Mouse (Mus musculus): ENCODE measurements around the gene Cdipt. TPM values are rescaled to one million over a fixed set of nuclear protein-coding genes. Genes with fewer than 3 reads are reported as not detected.
A peak's percentile ranks its signal among the peaks of the same experiment; 100 is the strongest.

Cdipt gene
- polyA plus RNA-seq, 1 experiment from 2014 or later = 94.6 TPM

GRCm38 (mm10) chr7:127012374-127012773, 36.7 kb downstream of the Cdipt start:
- DNase-seq (ENCODE audit: low spot score) = no peak

DNA sequence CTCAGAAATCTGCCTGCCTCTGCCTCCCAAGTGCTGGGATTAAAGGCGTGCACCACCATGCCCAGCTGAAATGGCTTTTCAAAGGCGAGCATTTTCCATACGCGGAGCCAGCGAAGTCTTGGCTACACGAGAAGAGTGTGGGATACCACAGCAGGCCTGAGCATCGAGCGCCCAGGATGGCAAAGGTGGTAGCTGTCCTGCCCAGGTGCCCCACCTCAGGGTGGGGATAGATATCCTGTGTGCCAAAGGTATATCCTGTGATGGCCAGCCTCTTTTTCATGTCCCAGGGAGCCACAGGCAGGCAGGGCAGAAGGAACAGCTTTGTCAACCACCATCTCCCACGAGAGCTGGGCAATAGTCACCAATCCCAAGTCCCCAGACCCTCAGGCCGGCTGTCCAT, 37.1 kb downstream of the Cdipt start:
- no peak for DNase-seq (ENCODE audit: low spot score)

DNA sequence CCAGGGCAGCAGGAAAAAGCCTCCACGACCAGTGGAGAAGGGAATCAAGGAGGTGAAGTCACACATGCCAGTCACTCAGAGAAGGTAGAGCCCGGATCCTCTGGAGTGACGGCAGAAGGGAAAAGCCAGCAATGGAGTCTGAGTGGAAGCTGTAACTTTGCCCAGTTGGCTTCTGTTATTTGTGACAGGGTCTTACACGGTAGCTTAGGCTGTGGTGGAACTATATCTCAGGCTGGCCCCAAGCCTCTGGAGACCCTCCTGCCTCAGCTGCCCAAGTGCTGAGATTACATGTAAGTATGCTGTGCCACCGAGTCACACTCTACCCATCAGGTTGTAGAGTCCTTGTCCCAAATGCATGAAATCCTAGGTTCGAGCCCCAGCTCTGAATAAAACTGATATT, 37.7 kb downstream of the Cdipt start:
- no peak for DNase-seq (ENCODE audit: low spot score)

DNA sequence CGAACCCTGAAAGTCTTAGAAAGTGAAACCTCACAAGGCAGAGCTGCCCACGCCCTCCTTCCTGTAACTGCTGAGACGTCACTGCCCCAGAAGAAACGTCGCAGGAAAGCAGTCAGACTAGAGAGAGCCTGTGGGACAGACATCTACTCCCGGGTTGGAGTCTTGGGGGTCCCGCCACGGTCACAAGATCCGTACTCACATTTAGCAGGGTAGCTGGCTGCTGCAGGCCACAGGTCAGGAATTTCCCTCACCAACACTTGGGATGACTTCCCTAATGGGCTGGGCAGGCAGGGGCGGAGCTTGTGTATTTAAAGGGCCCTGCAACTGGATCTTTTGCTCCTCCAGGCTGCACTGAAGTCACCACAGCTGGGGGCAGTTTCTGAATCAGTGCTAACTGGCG, 38.6 kb downstream of the Cdipt start, which contains the start of gene Mvp:
Gene Mvp, minus strand, starts transcription at position 302 of the 400 bp plus-strand sequence.
- DNase-seq (ENCODE audit: low spot score) = peak; percentile 59

- DNase-seq (ENCODE audit: low spot score) = no peak
Measured at GRCm38 (mm10) chr7:127014993-127015392, 39.3 kb downstream of the Cdipt start.

GRCm38 (mm10) chr7:127016081-127016480, 40.4 kb downstream of the Cdipt start:
- DNase-seq (ENCODE audit: low spot score) = no peak

DNA sequence TGATC, 40.6 kb downstream of the Cdipt start, which contains the start of gene Pagr1b:
Gene Pagr1b, minus strand, starts transcription at position 4 of the 5 bp plus-strand sequence.
- no peak for DNase-seq (ENCODE audit: low spot score)

GRCm38 (mm10) chr7:127016486-127016938, 40.8 kb downstream of the Cdipt start:
- DNase-seq (ENCODE audit: low spot score) = no peak

DNA sequence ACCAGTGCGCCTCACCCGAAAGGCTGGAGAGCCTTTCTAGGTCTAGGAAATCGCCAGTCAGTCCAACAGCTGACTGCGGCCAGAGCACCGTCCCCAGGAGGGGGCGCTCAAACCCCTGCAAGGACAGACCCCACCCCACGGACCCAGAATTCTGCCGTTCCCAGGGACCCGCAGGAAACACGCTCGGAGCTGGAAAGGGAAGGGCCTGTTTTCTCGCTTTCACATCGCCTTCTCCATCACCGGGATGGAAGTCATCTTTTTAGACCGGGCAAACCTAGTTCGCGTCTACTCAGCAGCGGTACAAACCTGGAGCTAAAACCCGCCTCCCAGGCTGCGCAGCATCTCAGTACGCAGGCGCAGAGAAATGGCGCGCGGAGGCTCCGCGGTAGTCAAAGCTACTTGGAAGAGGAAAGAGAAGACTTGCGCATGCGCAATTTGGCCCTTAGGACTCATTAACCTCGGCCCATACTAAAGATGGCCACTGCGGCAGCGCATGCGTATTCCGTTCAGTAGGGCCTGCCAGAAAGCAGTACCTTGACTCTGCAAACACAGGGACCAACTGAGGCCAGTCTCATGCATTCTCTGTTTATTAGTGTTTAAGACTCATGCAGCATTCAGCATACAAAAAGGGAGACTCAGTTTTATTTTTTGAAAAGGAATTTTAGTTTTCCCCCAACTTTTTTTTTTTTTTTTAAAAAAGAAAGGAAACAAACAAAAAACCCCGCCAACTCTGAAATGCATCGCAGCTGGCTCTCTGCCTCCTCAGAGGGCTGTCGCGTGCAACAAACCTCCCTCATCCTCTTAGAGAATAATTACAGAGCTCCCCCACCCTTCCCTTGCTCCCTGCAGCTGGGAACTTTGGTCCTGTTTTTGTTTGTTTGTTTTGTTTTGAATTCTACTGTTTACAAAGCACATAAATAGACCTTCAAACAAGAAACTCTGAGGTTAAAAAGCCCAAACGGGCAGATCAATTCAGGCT, 41.5 kb downstream of the Cdipt start, which contains the start of gene Pagr1a:
Gene Pagr1a, minus strand, starts transcription at position 382 of the 979 bp plus-strand sequence.
- peak; percentile 100 for DNase-seq (ENCODE audit: low spot score)

DNA sequence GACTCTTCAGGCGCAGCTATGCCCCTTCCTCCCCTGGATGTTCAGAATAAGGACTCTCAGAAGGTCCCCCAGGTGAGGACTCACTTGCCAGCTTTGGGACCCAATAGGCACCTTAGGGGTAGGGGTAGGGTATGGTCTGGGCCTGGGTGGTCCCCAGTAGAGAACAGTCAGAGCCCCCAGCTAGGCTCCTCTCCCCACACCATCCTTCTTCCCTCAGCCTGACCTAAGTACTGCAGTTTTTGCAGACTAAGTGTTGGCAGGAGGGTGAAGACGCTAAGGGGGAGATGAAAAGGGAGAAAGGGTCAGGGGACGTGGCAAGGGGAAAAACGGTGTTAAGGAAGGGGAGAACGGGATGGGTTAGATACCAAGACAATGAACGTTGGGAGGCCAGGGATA, 42.2 kb downstream of the Cdipt start:
- DNase-seq (ENCODE audit: low spot score) = no peak

- no peak for DNase-seq (ENCODE audit: low spot score)
Measured at GRCm38 (mm10) chr7:127018416-127019305, 42.9 kb downstream of the Cdipt start.

DNA sequence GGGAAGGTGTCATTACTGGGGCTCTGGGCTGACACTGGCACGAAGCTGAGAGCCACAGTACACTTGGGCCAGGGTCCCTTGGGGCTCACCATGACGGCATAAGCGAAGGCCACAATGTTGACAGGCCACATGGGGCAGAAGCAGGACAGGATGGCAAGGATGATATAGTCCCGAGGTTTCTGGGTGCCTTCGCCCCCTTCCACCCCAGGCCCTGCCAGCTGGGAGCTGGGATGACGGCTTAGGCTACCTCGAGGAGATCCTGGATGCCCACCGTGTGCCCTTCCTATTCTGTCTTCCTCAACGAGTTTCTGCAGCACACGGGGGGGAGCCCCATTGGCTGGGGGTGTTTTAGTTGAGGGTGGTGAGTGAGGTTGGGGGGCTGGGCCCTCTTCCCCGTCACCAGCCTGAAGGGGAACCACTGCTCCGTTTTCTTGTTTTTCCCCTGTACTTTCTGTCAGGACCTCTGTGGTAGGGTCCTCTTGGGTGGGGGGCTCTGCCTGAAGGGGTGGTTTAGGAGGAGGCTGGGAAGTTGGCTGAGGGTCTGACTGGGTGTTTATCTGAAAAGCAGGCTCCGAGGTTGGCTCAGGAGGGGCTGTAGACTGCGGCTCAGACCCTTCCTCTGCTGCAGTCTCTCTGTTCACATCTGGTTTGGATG, 43.7 kb downstream of the Cdipt start:
- no peak for DNase-seq (ENCODE audit: low spot score)

GRCm38 (mm10) chr7:127020031-127020430, 44.3 kb downstream of the Cdipt start:
- DNase-seq (ENCODE audit: low spot score) = no peak

GRCm38 (mm10) chr7:127020491-127020890, 44.8 kb downstream of the Cdipt start:
- no peak for DNase-seq (ENCODE audit: low spot score)

- peak; percentile 70 for DNase-seq (ENCODE audit: low spot score)
Measured at GRCm38 (mm10) chr7:127020901-127021562, 45.3 kb downstream of the Cdipt start, which contains the start of the genes Gm42742 and Prrt2. Gene Gm42742 (minus strand): TSS chr7:127021097. Gene Prrt2 (minus strand): TSS chr7:127021211.

DNA sequence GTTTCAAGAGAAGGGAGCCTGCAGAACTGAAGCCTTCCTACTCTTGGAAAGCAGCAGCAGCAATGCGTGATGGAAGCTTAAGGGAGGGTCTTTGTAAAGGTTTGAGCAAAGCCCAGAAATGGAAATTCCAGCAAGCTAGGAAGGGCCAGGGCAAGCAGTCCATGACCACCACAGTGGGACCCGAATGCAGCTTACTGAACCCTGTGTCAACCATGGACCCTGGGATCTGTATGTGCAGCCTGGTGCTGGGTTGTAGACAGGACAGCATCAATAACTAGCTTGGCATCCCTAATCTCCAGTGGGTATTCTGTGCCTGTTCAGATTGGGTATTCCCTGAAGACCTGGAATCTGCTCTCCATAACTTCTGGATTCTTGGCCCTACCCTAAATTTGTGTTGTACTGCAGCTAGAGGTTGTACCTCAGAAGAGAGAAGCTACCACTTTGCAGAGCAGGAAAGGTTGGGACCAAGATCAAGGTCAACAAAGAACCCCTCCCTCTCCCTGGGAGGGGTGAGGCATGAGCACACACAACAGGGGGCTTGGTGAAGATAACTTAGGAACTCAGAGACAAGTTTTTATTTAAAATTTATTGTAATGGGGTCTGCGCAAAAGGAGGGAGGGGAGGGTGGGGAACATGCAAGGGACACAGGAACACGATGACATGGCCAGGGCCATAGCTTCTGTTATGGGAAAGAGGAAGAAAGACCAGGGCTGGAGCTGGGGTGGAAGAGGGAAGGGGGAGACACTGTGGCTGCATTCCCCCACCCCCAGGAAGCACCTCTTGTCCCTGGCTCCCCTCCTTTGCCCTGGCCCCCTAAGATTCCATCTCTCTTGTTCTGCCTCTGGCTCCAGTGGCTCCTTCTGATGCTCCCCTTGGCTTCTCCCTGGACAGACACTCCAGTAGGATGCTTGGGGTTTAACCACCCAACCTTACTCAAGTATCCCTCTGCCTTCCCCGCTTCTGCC, 46.1 kb downstream of the Cdipt start:
- DNase-seq (ENCODE audit: low spot score) = peak; percentile 26

DNA sequence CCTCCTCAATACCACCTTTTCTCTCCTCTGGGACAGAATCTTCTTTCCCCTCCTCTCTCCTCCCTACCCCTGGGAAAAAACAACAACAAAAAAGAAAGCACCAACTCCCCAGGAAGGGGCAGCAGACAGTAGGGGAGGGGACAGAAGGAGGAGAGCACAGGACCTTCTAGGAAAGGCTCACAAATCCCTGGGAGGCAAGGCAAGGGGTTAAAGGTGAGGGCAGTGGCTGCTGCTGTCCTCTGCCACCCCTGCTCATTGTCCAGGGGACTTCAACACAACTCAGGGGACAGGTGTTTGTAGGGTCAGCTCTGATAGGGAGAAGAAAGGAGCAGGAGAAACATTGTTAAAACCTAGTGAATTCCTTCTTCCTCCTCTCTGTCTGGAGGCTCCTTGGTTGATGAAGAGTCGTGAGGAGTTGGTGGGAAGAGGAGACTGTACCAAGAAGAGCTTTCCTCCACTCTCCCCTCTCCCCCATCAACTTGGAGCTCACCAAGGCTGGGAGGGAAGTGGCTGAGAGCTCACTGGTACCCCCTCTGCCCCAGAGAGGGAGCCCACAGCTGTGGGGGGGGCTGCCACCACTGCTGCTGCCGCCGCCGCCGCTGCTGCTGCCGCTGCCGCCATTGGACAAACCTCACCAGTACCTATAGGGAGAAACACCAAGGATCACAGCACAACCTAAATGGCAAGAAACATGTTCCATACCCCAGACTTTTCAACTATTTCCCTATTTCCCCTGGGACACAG, 47.0 kb downstream of the Cdipt start:
- DNase-seq (ENCODE audit: low spot score) = no peak

GRCm38 (mm10) chr7:127023272-127023691, 47.6 kb downstream of the Cdipt start:
- no peak for DNase-seq (ENCODE audit: low spot score)
